Mouse (Mus musculus) stomach, postnatal 0 days (tissue): Measurements from ENCODE around the gene Itprid1. TPM values are rescaled to one million over a fixed set of nuclear protein-coding genes. Genes with fewer than 3 reads are reported as not detected.
A peak's percentile ranks its signal among the peaks of the same experiment; 100 is the strongest.

Experiments used
- ATAC-seq: fragments of 200-750 bp; cut with Nextera tagmentation; 2 replicates; pipeline ENCODE4 v1.8.0; 2017; ENCODE audit not compliant: low FRiP score, low TSS enrichment
- DNase-seq: peaks from one replicate; pipeline ENCODE4 v3.0.0-alpha.2; 2016; ENCODE audit warnings: low spot score
- H3K27ac ChIP-seq: fragments of 300-500 bp; sonication (generic); replicated peaks from 2 replicates; pipeline ENCODE4 v1.5.1; 2014; ENCODE audit warnings: mild to moderate bottlenecking, control low read depth
- H3K27me3 ChIP-seq: fragments of 300-500 bp; sonication (generic); 2 replicates; pipeline ENCODE4 v1.6.1; 2014; ENCODE audit warnings: low read length; ENCODE audit not compliant: control insufficient read depth, insufficient read depth
- H3K36me3 ChIP-seq: fragments of 300-500 bp; sonication (generic); 2 replicates; pipeline ENCODE4 v1.6.1; 2014; ENCODE audit warnings: low read length, mixed read lengths; ENCODE audit not compliant: control insufficient read depth, insufficient read depth
- H3K4me1 ChIP-seq: fragments of 300-500 bp; sonication (generic); replicated peaks from 2 replicates; pipeline ENCODE4 v1.6.1; 2014; ENCODE audit warnings: antibody characterized with exemption; ENCODE audit not compliant: control insufficient read depth, insufficient read depth
- H3K4me2 ChIP-seq: fragments of 300-500 bp; sonication (generic); replicated peaks from 2 replicates; pipeline ENCODE4 v1.6.1; 2014; ENCODE audit warnings: low read depth, mild to moderate bottlenecking, control low read depth, moderate library complexity
- H3K4me3 ChIP-seq: fragments of 300-500 bp; sonication (generic); 2 replicates; pipeline ENCODE4 v1.5.1; 2014; ENCODE audit warnings: low read depth, low read length, control low read depth
- H3K9ac ChIP-seq: fragments of 300-500 bp; sonication (generic); 2 replicates; pipeline ENCODE4 v1.6.1; 2014; ENCODE audit warnings: mild to moderate bottlenecking, low read length, control low read depth, mixed read lengths
- H3K9me3 ChIP-seq: fragments of 300-500 bp; sonication (generic); 2 replicates; pipeline ENCODE4 v1.6.1; 2016; ENCODE audit warnings: low read length; ENCODE audit not compliant: control insufficient read depth
- CTCF ChIP-seq: IDR thresholded peaks from 2 replicates; pipeline ENCODE4 v1.5.1; 2016; ENCODE audit warnings: antibody characterized with exemption, low read depth, mild to moderate bottlenecking, moderate library complexity
- EP300 ChIP-seq: optimal IDR thresholded peaks from 2 replicates; pipeline ENCODE3; 2016; ENCODE audit warnings: antibody characterized with exemption
- WGBS: fragments of 180-500 bp; shearing (Covaris S2); extraction: QIAGEN DNeasy Blood & Tissue Kit; methylation state at CpG from one replicate; pipeline ENCODE4 v1.1.7; 2014; 5-methylcytosine and 5-hydroxymethylcytosine counted together
- polyA plus RNA-seq: library from polyadenylated mRNA; unstranded; fragments of >200 nt; fragmentation: Nextera tagmentation; extraction: Ambion mirVana; gene quantifications from 2 replicates; pipeline ENCODE4 v1.2.1, GENCODE M21; 2015

Gene Itprid1
- polyA plus RNA-seq, 1 experiment from 2014 or later = 0.24 TPM

GRCm38 (mm10) chr6:55803991-55804680, 32.6 kb upstream of the Itprid1 start:
- Histone ChIP-seq H3K27me3 (no peaks in the 10 kb centered on the region), H3K9ac (no peak overlapping the region), H3K36me3 (no peaks in the 10 kb centered on the region), H3K4me3 (no peak overlapping the region), H3K27ac (no peak overlapping the region), H3K9me3 (no peaks in the 10 kb centered on the region), H3K4me1 (no peaks in the 10 kb centered on the region), H3K4me2 (no peak overlapping the region)
- DNase-seq = peak; percentile 20
- 26% methylated on average over 12 of the region's 12 CpGs for WGBS
- no peak for ATAC-seq
- TF ChIP-seq CTCF (peak; percentile 65), EP300 (no peak)

- Histone ChIP-seq H3K36me3 (no peaks in the 10 kb centered on the region), H3K27ac (no peak overlapping the region), H3K4me2 (no peak overlapping the region), H3K4me1 (no peaks in the 10 kb centered on the region), H3K4me3 (no peak overlapping the region), H3K9ac (no peak overlapping the region), H3K9me3 (no peaks in the 10 kb centered on the region), H3K27me3 (no peaks in the 10 kb centered on the region)
- TF ChIP-seq CTCF = no peak
- no peak for TF ChIP-seq EP300
- ATAC-seq = no peak
- 87% methylated on average over 4 of the region's 4 CpGs for WGBS
- no peak for DNase-seq
Observed at GRCm38 (mm10) chr6:55804681-55805000, 32.1 kb upstream of the Itprid1 start.

- Histone ChIP-seq H3K4me1 (no peaks in the 10 kb centered on the region), H3K9ac (no peak overlapping the region), H3K27me3 (no peaks in the 10 kb centered on the region), H3K27ac (no peak overlapping the region), H3K9me3 (no peaks in the 10 kb centered on the region), H3K4me2 (no peak overlapping the region), H3K4me3 (no peak overlapping the region), H3K36me3 (no peaks in the 10 kb centered on the region)
- no peak for TF ChIP-seq CTCF
- no peak for TF ChIP-seq EP300
- DNase-seq (no peak), ATAC-seq (no peak)
- 71% methylated on average over 9 of the region's 9 CpGs for WGBS
Observed at GRCm38 (mm10) chr6:55805291-55806137, 31.2 kb upstream of the Itprid1 start.

- ATAC-seq (no peak), DNase-seq (no peak)
- no peaks in the 10 kb centered on the region for H3K4me1 ChIP-seq
- H3K27me3 ChIP-seq = no peaks in the 10 kb centered on the region
- no peaks in the 10 kb centered on the region for H3K36me3 ChIP-seq
- no peak overlapping the region for H3K27ac ChIP-seq
- whole genome bisulfite sequencing = 64% methylated on average over 2 of the region's 2 CpGs
- no peaks in the 10 kb centered on the region for H3K9me3 ChIP-seq
- no peak overlapping the region for H3K9ac ChIP-seq
- TF ChIP-seq EP300 (no peak), CTCF (no peak)
- H3K4me3 ChIP-seq = no peak overlapping the region
- H3K4me2 ChIP-seq = no peak overlapping the region
Observed at GRCm38 (mm10) chr6:55806537-55806936, 30.2 kb upstream of the Itprid1 start.

GRCm38 (mm10) chr6:55808692-55809091, 28.0 kb upstream of the Itprid1 start:
- Histone ChIP-seq H3K27ac (no peak overlapping the region), H3K4me1 (no peaks in the 10 kb centered on the region), H3K9ac (no peak overlapping the region), H3K9me3 (no peaks in the 10 kb centered on the region), H3K27me3 (no peaks in the 10 kb centered on the region), H3K36me3 (no peaks in the 10 kb centered on the region), H3K4me2 (no peak overlapping the region), H3K4me3 (no peak overlapping the region)
- DNase-seq = no peak
- TF ChIP-seq EP300 = no peak
- WGBS = 53% methylated on average over 3 of the region's 3 CpGs
- ATAC-seq = no peak

GRCm38 (mm10) chr6:55811153-55811552, 25.5 kb upstream of the Itprid1 start:
- no peaks in the 10 kb centered on the region for H3K4me1 ChIP-seq
- H3K36me3 ChIP-seq = no peaks in the 10 kb centered on the region
- no peak for DNase-seq
- H3K9me3 ChIP-seq = no peaks in the 10 kb centered on the region
- no peak for ATAC-seq
- no peak overlapping the region for H3K27ac ChIP-seq
- TF ChIP-seq CTCF (no peak), EP300 (no peak)
- no peak overlapping the region for H3K4me3 ChIP-seq
- no peak overlapping the region for H3K4me2 ChIP-seq
- no peaks in the 10 kb centered on the region for H3K27me3 ChIP-seq
- no peak overlapping the region for H3K9ac ChIP-seq
- WGBS = 78% methylated on average over 8 of the region's 8 CpGs
